Comparison of ENCODE assay signal across 26 mouse cellular contexts in the genomic region with DNA sequence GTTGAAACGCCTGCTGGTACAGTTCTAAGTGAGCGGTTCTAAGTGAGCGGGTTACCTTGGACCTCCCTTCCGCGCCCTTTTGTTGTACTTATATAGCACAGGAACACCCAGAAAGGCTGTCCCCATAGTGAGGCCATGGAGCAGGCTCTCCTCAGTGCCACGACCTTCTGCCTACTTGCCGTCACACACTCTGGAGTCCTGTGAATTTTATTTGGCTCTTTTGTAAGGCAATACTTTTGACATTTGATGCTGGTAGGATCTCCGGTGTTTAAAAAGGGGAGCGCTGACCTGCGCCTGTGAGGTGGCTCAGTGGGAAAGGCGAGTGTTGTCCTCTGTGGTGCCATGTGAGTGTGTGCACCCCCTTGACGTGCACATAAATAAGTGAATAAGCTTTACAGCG. TPM values are rescaled to one million over a fixed set of nuclear protein-coding genes. Genes with fewer than 3 reads are reported as not detected.
A peak's percentile ranks its signal among the peaks of the same experiment; 100 is the strongest.
DNase-seq lines count a peak whose midpoint lies in the region; ATAC-seq and TF ChIP-seq lines count a peak whose summit lies in the region.
"Had no signal": no experiment of that assay in that cellular context is flagged by ENCODE, and none has a peak within 500 bp of the region (broad histone marks: within the 10 kb centered on the region; RNA-seq: fewer than 3 reads in every experiment).

No protein-coding gene starts in this region.

- peak overlapping the region; percentile 26; the same call in 1 of the 2 replicates for H3K4me3 ChIP-seq in gastrocnemius, adult 2 months
- no peak overlapping the region for H3K4me3 ChIP-seq in kidney, postnatal 0 days (replicated peaks; ENCODE audit: low read depth, low read length)
- no peak overlapping the region for H3K4me3 ChIP-seq in cerebellum, adult 2 months (replicated peaks; ENCODE audit: insufficient read depth, low read depth, low read length)
- no peak overlapping the region for H3K4me3 ChIP-seq in stomach, postnatal 0 days (ENCODE audit: low read depth, low read length)
- H3K4me3 ChIP-seq: embryonic facial prominence, embryonic 13.5 days; forebrain, embryonic 10.5 days; forebrain, embryonic 15.5 days; limb, embryonic 10.5 days; limb, embryonic 15.5 days; lung, embryonic 15.5 days; midbrain, embryonic 10.5 days; neural tube, embryonic 13.5 days had no signal

- peak; percentile 70 for DNase-seq in gastrocnemius, adult 2 months
- DNase-seq in gastrocnemius, postnatal 36 days, result no peak
- DNase-seq in kidney, postnatal 0 days (ENCODE audit: low spot score), result peak; percentile 14
- DNase-seq in kidney, postnatal 14 days, result no peak
- DNase-seq in adipocyte (ENCODE audit: low spot score), result peak; percentile 77
- DNase-seq in adrenal gland, postnatal 25 days, result peak; percentile 12
- no peak for DNase-seq in cerebellum, adult 2 months
- DNase-seq in stomach, postnatal 0 days (ENCODE audit: low spot score), result no peak
- DNase-seq: B cell, adult 2 months; cerebellum, adult 11 months; cerebellum, adult 9-11 months; embryo, embryonic 11 days; heart, postnatal 14 days; kidney, postnatal 10 days; layer of hippocampus, adult 9-11 months; thymus, postnatal 14 days had no signal

- no peaks in the 10 kb centered on the region for H3K27me3 ChIP-seq in kidney, postnatal 0 days (ENCODE audit: insufficient read depth, low read length)
- H3K27me3 ChIP-seq in cerebellum, adult 2 months (ENCODE audit: control insufficient read depth, insufficient read depth, low read length), result no peaks in the 10 kb centered on the region
- no peaks in the 10 kb centered on the region for H3K27me3 ChIP-seq in stomach, postnatal 0 days (ENCODE audit: control insufficient read depth, insufficient read depth, low read length)
- H3K27me3 ChIP-seq: embryonic facial prominence, embryonic 13.5 days; forebrain, embryonic 15.5 days; limb, embryonic 15.5 days; lung, embryonic 15.5 days; neural tube, embryonic 13.5 days had no signal

- no peak for TF ChIP-seq CTCF in gastrocnemius, adult 2 months (IDR thresholded peaks at IDR 0.05)
- TF ChIP-seq CTCF in kidney, postnatal 0 days (IDR thresholded peaks at IDR 0.05; ENCODE audit: low read depth), result no peak
- no peak for TF ChIP-seq CTCF in cerebellum, adult 2 months (IDR thresholded peaks at IDR 0.05; ENCODE audit: borderline replicate concordance, insufficient read depth, low read depth, low read length)
- TF ChIP-seq CTCF in stomach, postnatal 0 days (IDR thresholded peaks at IDR 0.05; ENCODE audit: low read depth), result no peak

- H3K4me1 ChIP-seq in kidney, postnatal 0 days (replicated peaks; ENCODE audit: insufficient read depth, low read length), result no peaks in the 10 kb centered on the region
- H3K4me1 ChIP-seq in cerebellum, adult 2 months (ENCODE audit: control insufficient read depth, insufficient read depth, low read length), result no peaks in the 10 kb centered on the region
- H3K4me1 ChIP-seq in stomach, postnatal 0 days (replicated peaks; ENCODE audit: control insufficient read depth, insufficient read depth), result no peaks in the 10 kb centered on the region
- H3K4me1 ChIP-seq: embryonic facial prominence, embryonic 13.5 days; forebrain, embryonic 10.5 days; forebrain, embryonic 15.5 days; limb, embryonic 10.5 days; limb, embryonic 15.5 days; lung, embryonic 15.5 days; midbrain, embryonic 10.5 days; neural tube, embryonic 13.5 days had no signal

- intact Hi-C loops in gastrocnemius, adult 2 months (cut with DNase I), result no loop called here
- intact Hi-C loops in gastrocnemius, postnatal 36 days (cut with DNase I), result no loop called here

- no peak overlapping the region for H3K9ac ChIP-seq in kidney, postnatal 0 days (ENCODE audit: low read depth, low read length)
- H3K9ac ChIP-seq in stomach, postnatal 0 days (ENCODE audit: low read length), result no peak overlapping the region
- H3K9ac ChIP-seq: embryonic facial prominence, embryonic 13.5 days; forebrain, embryonic 15.5 days; limb, embryonic 15.5 days; lung, embryonic 15.5 days; neural tube, embryonic 13.5 days had no signal

- no peak for TF ChIP-seq POLR2A in cerebellum, adult 2 months (IDR thresholded peaks at IDR 0.05; ENCODE audit: borderline replicate concordance, insufficient read depth, low read length)

- H3K4me2 ChIP-seq in kidney, postnatal 0 days (ENCODE audit: low read length), result no peak overlapping the region
- no peak overlapping the region for H3K4me2 ChIP-seq in stomach, postnatal 0 days (replicated peaks; ENCODE audit: low read depth)
- H3K4me2 ChIP-seq: embryonic facial prominence, embryonic 13.5 days; forebrain, embryonic 15.5 days; limb, embryonic 15.5 days; lung, embryonic 15.5 days; neural tube, embryonic 13.5 days had no signal

- peak overlapping the region; percentile 94 for H3K27ac ChIP-seq in gastrocnemius, adult 2 months
- H3K27ac ChIP-seq in kidney, postnatal 0 days, result no peak overlapping the region
- H3K27ac ChIP-seq in cerebellum, adult 2 months (ENCODE audit: insufficient read depth, low read length), result no peak overlapping the region
- H3K27ac ChIP-seq in stomach, postnatal 0 days (replicated peaks), result no peak overlapping the region
- H3K27ac ChIP-seq: embryonic facial prominence, embryonic 13.5 days; forebrain, embryonic 10.5 days; forebrain, embryonic 15.5 days; limb, embryonic 10.5 days; limb, embryonic 15.5 days; lung, embryonic 15.5 days; midbrain, embryonic 10.5 days; neural tube, embryonic 13.5 days had no signal

- no peak for ATAC-seq in kidney, postnatal 0 days (replicated peaks; ENCODE audit: low FRiP score, low read depth)
- ATAC-seq in stomach, postnatal 0 days (ENCODE audit: low FRiP score, low TSS enrichment), result no peak
- ATAC-seq: forebrain, embryonic 15.5 days; hindbrain, embryonic 16.5 days had no signal

- no peak for TF ChIP-seq EP300 in stomach, postnatal 0 days (optimal IDR thresholded peaks at IDR 0.05)

- H3K9me3 ChIP-seq in kidney, postnatal 0 days (replicated peaks; ENCODE audit: low read length), result no peaks in the 10 kb centered on the region
- no peaks in the 10 kb centered on the region for H3K9me3 ChIP-seq in stomach, postnatal 0 days (ENCODE audit: control insufficient read depth, low read length)
- H3K9me3 ChIP-seq: embryonic facial prominence, embryonic 13.5 days; forebrain, embryonic 15.5 days; limb, embryonic 10.5 days; limb, embryonic 15.5 days; lung, embryonic 15.5 days; midbrain, embryonic 10.5 days; neural tube, embryonic 13.5 days had no signal

- 65% methylated on average over 13 of the region's 13 CpGs for WGBS in kidney, postnatal 0 days
- WGBS in cerebellum, adult 2 months, result 95% methylated on average over 13 of the region's 13 CpGs
- WGBS in stomach, postnatal 0 days, result 94% methylated on average over 13 of the region's 13 CpGs

- H3K36me3 ChIP-seq in kidney, postnatal 0 days (ENCODE audit: insufficient read depth, low read length), result peaks cover 36% of the 10 kb centered on the region
- H3K36me3 ChIP-seq in stomach, postnatal 0 days (ENCODE audit: control insufficient read depth, insufficient read depth, low read length), result peaks cover 12% of the 10 kb centered on the region; the same call in 1 of the 2 replicates

RNA-seq across cellular contexts. Expression of a gene that starts 33.8 kb away (rescaled TPM):
- total RNA-seq in gastrocnemius, adult 2 months (2021), result 10 to 100 TPM; 10.4 to 11.2 TPM
- total RNA-seq in gastrocnemius, postnatal 36 days (2021), result 10 to 100 TPM in 1 of 2 experiments, 1 to 10 TPM in 1; 9.8 to 11.2 TPM
- 56.6 and 62.9 TPM in 2 replicates for polyA plus RNA-seq in kidney, postnatal 0 days (2015; fragmentation: Nextera tagmentation; extraction: Ambion mirVana)
- total RNA-seq in adrenal gland, postnatal 25 days (2021), result 36.7 and 44.8 TPM in 2 replicates
- polyA plus RNA-seq in cerebellum, adult 2 months (2012; rRNA removed), result 84.5 and 87.8 TPM in 2 replicates
- polyA plus RNA-seq in stomach, postnatal 0 days (2015; fragmentation: Nextera tagmentation; extraction: Ambion mirVana), result 36.8 and 41.3 TPM in 2 replicates

RNA-seq across cellular contexts. Expression of a gene that starts 34.3 kb away (rescaled TPM):
- 10 to 100 TPM in 1 of 2 experiments, 1 to 10 TPM in 1; 7.8 to 11.2 TPM for total RNA-seq in gastrocnemius, adult 2 months (2021)
- 10 to 100 TPM in 1 of 2 experiments, 1 to 10 TPM in 1; 7.1 to 10.2 TPM for total RNA-seq in gastrocnemius, postnatal 36 days (2021)
- 24.8 and 28.9 TPM in 2 replicates for polyA plus RNA-seq in kidney, postnatal 0 days (2015; fragmentation: Nextera tagmentation; extraction: Ambion mirVana)
- 28.8 and 32.7 TPM in 2 replicates for total RNA-seq in adrenal gland, postnatal 25 days (2021)
- polyA plus RNA-seq in cerebellum, adult 2 months (2012; rRNA removed), result 22.5 and 23.7 TPM in 2 replicates
- polyA plus RNA-seq in stomach, postnatal 0 days (2015; fragmentation: Nextera tagmentation; extraction: Ambion mirVana), result 19.7 and 19.8 TPM in 2 replicates

RNA-seq across cellular contexts. Expression of a gene that starts 36.0 kb away (rescaled TPM):
- total RNA-seq in gastrocnemius, adult 2 months (2021), result 1 to 10 TPM; 5.9 to 7.6 TPM
- 1 to 10 TPM; 4.9 to 5.9 TPM for total RNA-seq in gastrocnemius, postnatal 36 days (2021)
- polyA plus RNA-seq in kidney, postnatal 0 days (2015; fragmentation: Nextera tagmentation; extraction: Ambion mirVana), result 36.6 and 43.6 TPM in 2 replicates
- total RNA-seq in adrenal gland, postnatal 25 days (2021), result 28.4 and 29.6 TPM in 2 replicates
- 30.2 and 34.7 TPM in 2 replicates for polyA plus RNA-seq in cerebellum, adult 2 months (2012; rRNA removed)
- polyA plus RNA-seq in stomach, postnatal 0 days (2015; fragmentation: Nextera tagmentation; extraction: Ambion mirVana), result 32.6 and 33.2 TPM in 2 replicates

RNA-seq across cellular contexts. Expression of a gene that starts 41.1 kb away (rescaled TPM):
- 1 to 10 TPM; 3.4 to 3.9 TPM for total RNA-seq in gastrocnemius, adult 2 months (2021)
- total RNA-seq in gastrocnemius, postnatal 36 days (2021), result 1 to 10 TPM; 4.3 to 4.6 TPM
- 7.9 and 9.3 TPM in 2 replicates for polyA plus RNA-seq in kidney, postnatal 0 days (2015; fragmentation: Nextera tagmentation; extraction: Ambion mirVana)
- 8.2 and 9.0 TPM in 2 replicates for total RNA-seq in adrenal gland, postnatal 25 days (2021)
- polyA plus RNA-seq in cerebellum, adult 2 months (2012; rRNA removed), result 7.3 and 8.0 TPM in 2 replicates
- 7.2 and 8.3 TPM in 2 replicates for polyA plus RNA-seq in stomach, postnatal 0 days (2015; fragmentation: Nextera tagmentation; extraction: Ambion mirVana)

RNA-seq across cellular contexts. Expression of a gene that starts 57.0 kb away (rescaled TPM):
- total RNA-seq in gastrocnemius, adult 2 months (2021), result 100 to 1,000 TPM; 123 to 143 TPM
- 100 to 1,000 TPM; 118 to 134 TPM for total RNA-seq in gastrocnemius, postnatal 36 days (2021)
- 5.5 and 7.4 TPM in 2 replicates for polyA plus RNA-seq in kidney, postnatal 0 days (2015; fragmentation: Nextera tagmentation; extraction: Ambion mirVana)
- 2.0 and 2.9 TPM in 2 replicates for total RNA-seq in adrenal gland, postnatal 25 days (2021)
- polyA plus RNA-seq in cerebellum, adult 2 months (2012; rRNA removed), result 3.2 and 3.4 TPM in 2 replicates
- polyA plus RNA-seq in stomach, postnatal 0 days (2015; fragmentation: Nextera tagmentation; extraction: Ambion mirVana), result 21.6 and 23.4 TPM in 2 replicates
- total RNA-seq: megakaryocyte progenitor cell, adult 5-6 weeks had no signal
- polyA plus RNA-seq: forebrain, embryonic 15.5 days; limb, embryonic 10.5 days had no signal

Comparison
In these comparisons a context has a peak if more than half of its experiments do, and no peak if none do; other contexts are left out.
1. DNase-seq: peak in gastrocnemius, adult 2 months (single experiment), kidney, postnatal 0 days (single experiment), adipocyte (single experiment) and adrenal gland, postnatal 25 days (single experiment); none in gastrocnemius, postnatal 36 days (0 of 2), kidney, postnatal 14 days (single experiment), cerebellum, adult 2 months (0 of 2) and stomach, postnatal 0 days (single experiment).